Mouse (Mus musculus): Measurements from ENCODE around the gene Fam102b.

GRCm38 (mm10) chr3:108987009-108987659 is 40.3 kb downstream of the Fam102b start:
- TF ChIP-seq ZNF384 (IDR thresholded peaks at IDR 0.05; ENCODE audit: low read depth, low read length) (no peak), CHD2 (IDR thresholded peaks at IDR 0.05; ENCODE audit: low read depth, low read length) (no peak), HCFC1 (IDR thresholded peaks at IDR 0.05; ENCODE audit: borderline replicate concordance, insufficient read depth, low read length) (no peak)

All from ES-E14 (cell line).